Mouse (Mus musculus): ENCODE data around the gene Brf1.

The Brf1 gene

GRCm38 (mm10) chr12:113000294-113001132 lies at the start of gene Brf1:
Gene Brf1 (minus strand): TSS chr12:113000704.
- in situ Hi-C loops (cut with MseI, MboI), result no loop called here

DNA sequence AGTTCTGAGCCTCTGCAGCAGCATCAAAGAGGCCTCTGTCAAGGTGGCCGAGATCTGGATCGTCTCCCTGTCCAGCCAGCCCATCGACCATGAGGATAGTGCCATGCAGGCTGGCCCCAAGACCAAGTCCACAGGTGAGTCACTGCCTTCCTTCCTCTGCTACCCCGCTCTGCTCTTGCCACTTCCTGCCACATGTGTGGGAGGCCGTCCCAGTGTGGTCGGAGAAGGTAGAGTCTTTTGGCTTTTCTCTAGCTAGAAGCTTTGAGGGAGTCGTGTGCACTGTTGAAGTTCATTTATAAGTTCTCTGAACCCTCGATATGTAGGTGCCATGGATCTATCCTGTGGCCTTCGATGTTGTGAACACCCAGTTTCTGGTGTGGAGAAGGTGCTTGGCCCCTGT lies 49.3 kb upstream of the Brf1 start:
- in situ Hi-C loops (cut with MseI, MboI), result no loop called here

- in situ Hi-C loops (cut with MseI, MboI), result no loop called here
Measured at GRCm38 (mm10) chr12:113048103-113048502, 47.6 kb upstream of the Brf1 start.

GRCm38 (mm10) chr12:113046861-113047260 lies 46.4 kb upstream of the Brf1 start:
- in situ Hi-C loops (cut with MseI, MboI), result no loop called here

DNA sequence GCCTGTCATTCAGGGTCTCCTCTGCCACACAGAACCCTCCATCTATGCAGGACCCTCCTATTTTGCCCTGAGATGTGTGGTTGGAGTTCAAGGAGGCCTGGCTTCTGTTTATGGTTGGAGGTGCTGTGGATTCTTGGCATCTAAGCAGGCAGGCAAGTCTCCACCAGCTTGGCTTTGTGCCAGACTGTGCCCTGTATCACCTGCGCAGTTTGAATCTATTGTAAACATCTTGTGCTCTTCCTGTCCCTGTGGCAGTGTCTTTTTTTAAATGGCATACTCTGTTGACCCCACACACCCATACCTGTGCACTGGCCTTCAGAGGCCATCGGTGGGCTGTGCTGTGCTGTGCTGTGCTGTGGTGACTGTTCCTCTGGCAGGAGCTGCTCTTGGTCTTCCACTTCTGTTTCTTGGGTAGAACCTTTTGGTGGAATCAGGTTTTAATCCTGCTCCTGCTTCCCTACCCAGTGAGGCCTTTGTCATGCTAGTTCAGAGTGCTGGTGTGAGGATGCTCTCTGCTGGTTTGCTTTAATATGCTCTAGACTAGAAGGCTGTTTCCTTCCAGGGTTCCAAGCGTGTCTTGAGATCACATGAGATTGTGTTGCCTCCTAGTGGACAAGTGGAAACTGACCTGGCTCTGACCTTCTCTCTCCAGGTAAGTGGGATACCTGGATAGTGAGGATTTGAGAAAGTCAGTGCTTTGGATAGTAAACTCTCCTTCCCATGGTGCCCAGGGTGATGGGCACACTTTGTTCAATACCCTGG lies 44.6 kb upstream of the Brf1 start:
- in situ Hi-C loops (cut with MseI, MboI), result no loop called here

DNA sequence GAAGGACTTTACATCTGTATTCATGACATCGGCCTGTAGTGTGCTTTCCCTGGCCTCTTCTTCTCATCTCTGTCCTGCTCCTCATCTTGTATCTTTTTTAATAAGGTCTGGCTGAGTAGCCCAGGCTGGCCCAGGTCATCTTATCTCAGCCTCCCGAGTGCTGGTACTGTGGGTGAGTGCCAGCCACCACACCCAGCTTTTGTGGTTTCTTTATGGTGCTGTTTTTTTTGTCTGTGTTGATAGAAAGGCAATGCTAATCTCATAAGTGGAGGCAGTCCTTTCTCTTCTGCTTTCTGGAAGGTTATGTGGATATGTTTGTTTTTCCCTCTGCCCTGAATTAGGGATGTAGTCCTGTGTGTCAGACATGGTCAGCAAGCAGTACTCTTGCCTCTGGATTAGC lies 42.0 kb upstream of the Brf1 start:
- in situ Hi-C loops (cut with MseI, MboI), result no loop called here

- in situ Hi-C loops (cut with MseI, MboI), result no loop called here
Measured at GRCm38 (mm10) chr12:113041481-113042439, 41.3 kb upstream of the Brf1 start.

GRCm38 (mm10) chr12:113038414-113038813 lies 37.9 kb upstream of the Brf1 start:
- in situ Hi-C loops (cut with MseI, MboI), result no loop called here

- in situ Hi-C loops (cut with MseI, MboI), result no loop called here
Measured at GRCm38 (mm10) chr12:113036996-113037395, 36.5 kb upstream of the Brf1 start.

GRCm38 (mm10) chr12:113035093-113035492 lies 34.6 kb upstream of the Brf1 start:
- in situ Hi-C loops (cut with MseI, MboI), result no loop called here

DNA sequence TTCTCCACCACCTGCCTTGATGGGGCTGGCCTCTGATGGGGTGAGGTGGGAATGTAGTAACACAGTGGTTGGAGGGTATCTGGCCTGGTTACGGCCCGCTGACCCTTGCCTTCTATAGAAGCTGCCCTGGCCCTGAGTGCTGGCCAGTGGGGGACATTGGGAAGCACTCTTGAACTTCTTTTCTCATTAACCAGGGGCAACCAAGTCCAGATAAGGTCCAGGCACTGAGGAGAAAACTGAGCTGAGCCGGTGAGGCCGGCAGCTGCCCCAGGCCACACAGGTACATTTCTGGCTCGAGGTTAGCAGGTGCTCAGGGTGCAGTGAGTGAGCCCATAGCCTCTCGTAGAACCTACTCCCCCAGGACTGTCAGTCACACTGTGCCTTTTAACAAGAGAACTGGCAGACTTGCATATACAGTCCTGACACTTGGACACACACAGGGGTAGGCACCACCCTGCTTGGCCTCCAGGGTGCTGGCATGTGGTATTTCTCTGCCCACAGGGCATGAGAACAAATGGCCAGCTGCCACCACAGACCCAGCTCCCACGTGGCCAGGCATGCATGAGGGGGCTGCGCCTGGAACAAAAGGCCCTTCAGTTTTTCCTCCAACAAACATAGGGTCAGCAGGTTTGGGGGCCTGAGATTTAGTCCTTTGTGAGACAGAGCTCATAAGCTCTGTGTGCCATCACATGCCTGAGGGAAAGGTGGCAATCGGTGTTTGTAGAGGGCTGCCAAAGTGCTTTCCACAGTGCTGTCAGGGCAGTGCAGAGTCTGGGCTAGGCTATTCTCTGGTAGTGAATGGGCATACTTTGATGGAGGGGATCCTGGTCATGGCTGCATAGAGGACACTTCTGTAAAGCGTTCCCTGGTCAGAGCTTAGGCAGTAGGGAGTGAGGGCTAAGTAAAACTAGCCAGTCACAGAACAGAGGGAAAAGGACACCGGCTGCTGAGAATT lies 32.1 kb upstream of the Brf1 start:
- in situ Hi-C loops (cut with MseI, MboI), result no loop called here

GRCm38 (mm10) chr12:113031441-113031840 lies 30.9 kb upstream of the Brf1 start:
- in situ Hi-C loops (cut with MseI, MboI), result no loop called here

DNA sequence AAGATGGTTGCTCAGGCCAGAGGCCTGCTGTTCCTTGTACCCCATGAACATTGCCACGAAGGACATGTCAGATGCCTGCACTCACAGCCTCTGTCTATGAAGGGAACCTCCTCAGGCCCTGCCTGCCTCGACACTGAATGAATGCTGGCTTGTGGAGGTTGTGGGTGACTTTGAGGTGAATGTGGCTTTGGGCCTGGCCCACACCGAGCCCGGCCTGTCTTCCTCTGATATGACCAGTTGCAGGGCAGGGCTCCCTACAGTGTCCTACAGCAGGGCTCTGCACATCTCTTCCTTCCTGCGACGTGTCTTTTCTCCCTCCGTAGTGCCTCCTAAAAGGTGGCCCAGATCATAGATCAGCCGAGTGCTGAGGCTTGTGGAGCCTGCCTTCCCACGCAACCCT lies 30.5 kb upstream of the Brf1 start:
- in situ Hi-C loops (cut with MseI, MboI), result no loop called here

DNA sequence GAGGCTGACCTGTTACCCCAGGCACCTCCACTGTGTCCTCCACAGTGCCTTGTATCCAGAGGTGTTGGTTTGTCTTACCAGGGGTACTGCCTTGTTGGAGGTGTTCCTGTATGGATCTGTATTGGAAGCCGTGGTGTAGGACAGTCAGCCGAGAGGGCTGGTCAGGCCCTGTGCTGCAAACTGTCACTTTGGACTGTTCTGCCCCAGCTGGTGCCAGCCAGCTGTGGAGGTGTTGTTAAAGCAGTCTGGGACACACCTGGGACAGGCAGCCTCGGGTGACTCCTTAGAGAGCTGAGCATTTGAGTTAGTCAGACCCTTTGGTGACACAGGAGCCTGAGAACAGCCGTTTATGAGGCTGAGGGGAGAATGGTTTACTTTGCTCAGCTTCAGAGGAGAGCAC lies 29.5 kb upstream of the Brf1 start:
- in situ Hi-C loops (cut with MseI, MboI), result no loop called here

DNA sequence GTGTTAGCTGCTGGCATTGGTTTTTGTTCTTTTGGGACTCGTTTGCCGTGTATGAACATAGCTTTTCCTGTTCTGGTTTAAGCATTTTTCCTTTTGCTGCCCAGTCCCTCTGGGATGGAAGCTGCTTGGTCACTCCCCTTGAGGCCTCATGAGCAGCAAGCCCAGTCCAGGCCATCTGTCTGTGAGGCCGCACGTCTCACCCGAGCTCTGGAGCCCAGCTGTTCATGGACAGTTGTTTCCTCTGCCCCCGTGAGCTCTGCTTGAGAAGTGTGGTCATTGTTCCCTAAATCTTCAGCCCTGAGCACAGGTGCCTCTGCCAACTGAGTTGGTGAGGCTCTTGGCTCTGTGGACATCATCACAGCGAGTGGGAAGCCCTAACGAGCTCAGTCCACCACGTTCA lies 28.4 kb upstream of the Brf1 start:
- in situ Hi-C loops (cut with MseI, MboI), result no loop called here

DNA sequence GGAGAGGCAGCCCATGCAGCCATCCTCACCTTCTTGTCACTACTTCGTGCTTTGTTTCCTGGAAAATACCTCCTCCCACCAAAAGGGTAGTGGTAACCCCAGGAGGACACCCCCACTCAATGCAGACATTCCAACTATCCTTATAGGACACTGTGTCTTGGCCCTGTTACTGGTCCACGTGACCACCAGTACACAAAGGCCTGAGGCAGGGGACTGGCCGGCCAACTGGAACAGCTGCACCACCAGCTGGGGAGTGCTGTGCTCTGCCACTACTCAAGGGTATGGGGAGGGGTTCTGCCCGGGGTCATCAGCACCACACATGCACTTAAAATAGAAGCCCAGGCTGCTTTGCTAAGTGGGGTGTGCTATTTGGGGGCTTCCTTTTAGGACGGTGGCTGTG lies 27.6 kb upstream of the Brf1 start:
- in situ Hi-C loops (cut with MseI, MboI), result no loop called here

DNA sequence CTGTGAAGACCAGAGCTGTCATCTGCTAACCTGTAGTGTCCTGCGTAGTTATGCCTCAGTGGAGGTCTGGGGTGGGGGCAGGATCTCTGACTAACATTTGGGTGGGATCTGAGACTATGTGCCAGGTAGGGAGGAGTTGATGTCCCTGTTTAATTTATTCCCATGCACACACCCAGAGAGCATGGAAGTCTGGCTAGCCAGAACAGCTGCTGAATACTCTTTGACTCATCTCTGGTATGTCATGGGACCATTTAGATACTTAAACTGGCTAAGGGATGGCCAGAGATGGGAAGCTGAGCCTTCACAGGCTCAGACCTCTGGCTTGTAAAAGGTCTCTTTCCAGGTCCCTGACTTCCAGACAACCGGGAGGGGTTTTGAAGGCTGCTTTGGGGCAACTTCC lies 27.0 kb upstream of the Brf1 start:
- in situ Hi-C loops (cut with MseI, MboI), result no loop called here

DNA sequence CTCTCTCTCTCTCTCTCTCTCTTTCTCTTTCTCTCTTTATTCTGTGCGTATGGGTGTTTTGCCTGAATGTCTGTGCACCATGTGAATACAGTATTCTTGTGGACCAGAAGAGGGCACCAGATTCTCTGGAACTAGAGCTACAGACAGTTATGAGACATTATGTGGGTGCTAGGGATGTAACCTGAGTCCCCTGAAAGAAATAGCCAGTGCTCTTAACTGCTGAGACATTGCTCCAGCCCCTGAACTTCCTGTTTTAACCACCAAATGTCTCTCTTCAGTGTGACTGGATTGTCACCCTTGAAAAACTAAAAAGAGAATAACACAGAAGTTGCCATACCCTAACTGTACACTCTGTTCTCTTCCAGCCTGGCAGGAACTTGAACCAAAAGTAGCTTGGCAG lies 26.1 kb upstream of the Brf1 start:
- in situ Hi-C loops (cut with MseI, MboI), result no loop called here

GRCm38 (mm10) chr12:113023082-113023481 lies 22.6 kb upstream of the Brf1 start:
- in situ Hi-C loops (cut with MseI, MboI), result no loop called here

DNA sequence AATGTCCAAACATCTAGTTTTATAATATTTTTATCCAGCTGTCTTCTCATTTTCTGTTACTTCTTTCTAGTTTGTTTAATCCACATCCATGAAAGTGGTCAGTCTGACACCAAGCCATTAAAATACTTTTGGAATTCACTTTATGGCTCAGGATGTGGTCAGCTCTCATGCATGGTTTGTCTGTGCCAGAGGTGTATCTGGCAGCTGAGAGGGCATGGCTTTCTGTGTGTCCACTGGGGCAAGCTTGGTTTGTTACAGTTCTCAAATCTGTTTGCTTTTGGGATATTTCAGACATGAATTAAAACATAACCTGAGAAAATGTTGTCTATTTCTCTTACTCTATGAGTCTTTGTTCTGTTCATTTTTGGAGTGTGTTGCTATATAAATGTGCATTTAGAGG lies 21.0 kb upstream of the Brf1 start:
- in situ Hi-C loops (cut with MseI, MboI), result no loop called here

DNA sequence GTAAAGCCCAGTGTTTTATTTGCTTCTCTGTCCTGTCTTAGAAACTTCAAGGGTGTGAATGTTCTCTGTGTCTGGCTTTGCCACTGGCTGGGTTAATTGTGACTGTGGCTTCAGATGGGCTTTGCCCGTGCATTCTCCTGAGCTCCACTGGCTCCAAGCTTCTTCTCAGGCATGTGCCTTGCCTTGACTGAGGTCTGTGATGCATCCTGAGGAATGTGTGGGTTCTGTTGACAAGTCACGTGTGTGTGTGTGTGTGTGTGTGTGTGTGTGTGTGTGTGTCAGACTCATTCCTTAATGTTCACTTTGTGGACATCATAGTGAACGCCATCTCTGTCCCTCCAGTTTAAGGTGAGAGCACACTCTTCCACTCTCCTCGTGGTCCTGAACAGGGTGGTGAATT lies 18.3 kb upstream of the Brf1 start:
- in situ Hi-C loops (cut with MseI, MboI), result no loop called here
